Mouse (Mus musculus) myocyte (in vitro differentiated cells): ENCODE data around the gene Rhoq.

Source experiments
- CEBPB ChIP-seq: IDR thresholded peaks from 2 replicates; pipeline ENCODE4 v1.6.1; 2011; ENCODE audit warnings: mild to moderate bottlenecking, moderate library complexity; ENCODE audit not compliant: poor library complexity, insufficient read depth, severe bottlenecking
- E2F4 ChIP-seq: IDR thresholded peaks from one replicate; pipeline ENCODE4 v1.6.1; 2011; ENCODE audit warnings: mild to moderate bottlenecking, control low read depth, moderate library complexity; ENCODE audit not compliant: insufficient read depth
- MAX ChIP-seq: IDR thresholded peaks from one replicate; pipeline ENCODE4 v1.6.1; 2011; ENCODE audit warnings: low read depth, mild to moderate bottlenecking, control low read depth
- MYOD1 ChIP-seq, 3 experiments: IDR thresholded peaks; one replicate each; pipeline ENCODE4 v1.6.1; 2011; ENCODE audit warnings: control low read depth in 2 of 3, low read depth in 2 of 3, mild to moderate bottlenecking in 2 of 3, moderate library complexity in 1 of 3; ENCODE audit not compliant: insufficient read length in 2 of 3, control insufficient read depth in 1 of 3
- MYOG ChIP-seq, 3 experiments: IDR thresholded peaks; one replicate each; pipeline ENCODE4 v1.6.1; 2011; ENCODE audit warnings: control low read depth in 2 of 3, low read depth in 2 of 3, mild to moderate bottlenecking in 2 of 3; ENCODE audit not compliant: insufficient read length in 2 of 3, control insufficient read depth in 1 of 3, insufficient read depth in 1 of 3
- POLR2A ChIP-seq: IDR thresholded peaks from one replicate; pipeline ENCODE4 v1.6.1; 2011; ENCODE audit warnings: low read depth, mild to moderate bottlenecking, control low read depth, moderate library complexity; ENCODE audit not compliant: insufficient read length
- POLR2AphosphoS2 ChIP-seq: IDR thresholded peaks from one replicate; pipeline ENCODE4 v1.6.1; 2011; ENCODE audit warnings: low read depth, control low read depth; ENCODE audit not compliant: insufficient read length
- REST ChIP-seq: IDR thresholded peaks from one replicate; pipeline ENCODE4 v1.6.1; 2011; ENCODE audit warnings: mild to moderate bottlenecking, control low read depth, moderate library complexity; ENCODE audit not compliant: insufficient read depth, insufficient read length
- TCF12 ChIP-seq: IDR thresholded peaks from one replicate; pipeline ENCODE4 v1.6.1; 2011; ENCODE audit warnings: mild to moderate bottlenecking, control low read depth; ENCODE audit not compliant: poor library complexity, insufficient read depth, severe bottlenecking
- USF1 ChIP-seq: IDR thresholded peaks from one replicate; pipeline ENCODE4 v1.6.1; 2011; ENCODE audit warnings: low read depth, mild to moderate bottlenecking, control low read depth, moderate library complexity

DNA sequence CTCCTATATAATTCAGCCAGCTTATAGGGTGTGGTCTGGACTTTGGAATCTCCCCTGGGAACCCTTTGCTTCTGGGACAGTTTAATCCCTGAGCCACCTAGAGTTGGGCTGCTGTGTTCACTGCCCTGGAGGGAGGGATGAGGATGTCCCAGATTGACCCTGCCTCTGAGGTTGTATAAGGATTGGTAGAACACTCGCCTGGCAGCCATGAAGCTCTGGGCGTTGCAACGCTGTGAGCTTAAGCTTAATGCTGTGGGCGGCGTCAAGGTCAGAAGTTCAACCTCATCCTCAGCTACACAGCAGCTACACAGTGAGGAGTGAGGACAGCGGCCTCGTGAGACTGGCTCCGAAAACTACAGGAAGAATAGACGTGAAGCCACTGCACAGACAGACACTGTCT, 19.6 kb downstream of the Rhoq start:
- no peak for TF ChIP-seq E2F4
- TF ChIP-seq POLR2A, result no peak
- TF ChIP-seq MYOD1 (IDR thresholded peaks at IDR 0.05; ENCODE audit: control insufficient read depth in 1 of 3, insufficient read length in 2 of 3, low read depth in 2 of 3), result no peak
- no peak for TF ChIP-seq MYOG (IDR thresholded peaks at IDR 0.05; ENCODE audit: control insufficient read depth in 1 of 3, insufficient read depth in 1 of 3, insufficient read length in 2 of 3, low read depth in 2 of 3)
- TF ChIP-seq CEBPB, result no peak
- TF ChIP-seq MAX, result no peak
- TF ChIP-seq POLR2AphosphoS2, result no peak
- no peak for TF ChIP-seq USF1
- TF ChIP-seq REST, result no peak
- TF ChIP-seq TCF12, result no peak
